Mouse (Mus musculus): Measurements from ENCODE around the gene Azgp1.

DNA sequence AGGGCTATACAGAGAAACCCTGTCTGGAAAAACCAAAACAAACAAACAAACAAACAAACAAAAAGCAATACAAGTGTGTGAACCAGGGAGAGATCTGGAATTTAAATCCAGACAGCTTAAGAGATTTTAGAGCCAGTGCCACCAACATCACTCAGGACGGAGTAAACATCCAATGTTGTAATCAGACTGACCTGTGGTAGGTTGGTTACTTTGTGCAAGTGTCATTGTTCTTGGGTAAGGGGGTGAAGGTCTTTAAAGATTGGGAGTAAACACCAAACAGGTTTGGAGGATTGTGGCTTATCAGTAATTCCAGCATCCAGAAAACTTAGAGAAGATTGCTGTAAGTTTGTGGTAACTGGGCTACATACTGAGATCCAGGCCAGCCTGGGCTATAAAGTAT, 5.0 kb downstream of the Azgp1 start:
- no peak for TF ChIP-seq CTCF (IDR thresholded peaks at IDR 0.05; ENCODE audit: control insufficient read depth, insufficient read depth, insufficient read length)
- TF ChIP-seq CEBPB (IDR thresholded peaks at IDR 0.05; ENCODE audit: low read depth): no peak
- no peak for TF ChIP-seq FOSL1 (IDR thresholded peaks at IDR 0.05; ENCODE audit: insufficient read depth, low read length, poor library complexity, severe bottlenecking)
- no peak for TF ChIP-seq MAX (IDR thresholded peaks at IDR 0.05)
- TF ChIP-seq MYOG (IDR thresholded peaks at IDR 0.05; ENCODE audit: control insufficient read depth, extremely low read depth, insufficient read length): no peak
- TF ChIP-seq USF1 (IDR thresholded peaks at IDR 0.05; ENCODE audit: low read depth): no peak
- no peak for TF ChIP-seq MYOD1 (IDR thresholded peaks at IDR 0.05; ENCODE audit: control insufficient read depth, insufficient read length, low read depth)

All from C2C12 (cell line).